Mouse (Mus musculus) Muller cell, postnatal 12 days (primary cell): Measurements from ENCODE around the gene Dnah11.
A peak's percentile ranks its signal among the peaks of the same experiment; 100 is the strongest.
"Not testable (repeated sequence)": the region's sequence is repeated elsewhere in the genome, so short reads cannot be mapped to it uniquely, and the experiment has no call there.

Experiments
- DNase-seq: peaks from one replicate; pipeline ENCODE4 v3.0.0-alpha.2; 2015; ENCODE audit errors: inconsistent ontology term

The Dnah11 gene

DNA sequence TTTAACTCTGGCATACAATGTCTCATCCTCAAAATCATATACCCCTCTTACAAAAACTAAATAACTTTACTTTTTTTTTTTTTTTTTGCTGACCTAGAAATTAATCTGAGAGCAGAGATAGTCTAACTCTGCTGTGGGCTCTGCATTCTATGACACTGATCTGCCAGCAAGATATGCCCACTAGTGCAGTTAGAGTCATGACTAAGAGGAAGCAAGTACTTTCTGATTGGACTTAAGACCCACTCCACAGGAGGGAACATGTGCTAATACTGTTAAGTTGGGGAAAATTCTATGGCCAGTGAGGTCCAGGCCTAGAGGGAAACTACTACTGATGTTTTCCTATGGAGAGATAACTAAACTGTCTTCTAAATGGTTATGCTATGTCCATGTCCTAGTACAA lies 225.1 kb downstream of the Dnah11 start:
- no peak for DNase-seq

DNA sequence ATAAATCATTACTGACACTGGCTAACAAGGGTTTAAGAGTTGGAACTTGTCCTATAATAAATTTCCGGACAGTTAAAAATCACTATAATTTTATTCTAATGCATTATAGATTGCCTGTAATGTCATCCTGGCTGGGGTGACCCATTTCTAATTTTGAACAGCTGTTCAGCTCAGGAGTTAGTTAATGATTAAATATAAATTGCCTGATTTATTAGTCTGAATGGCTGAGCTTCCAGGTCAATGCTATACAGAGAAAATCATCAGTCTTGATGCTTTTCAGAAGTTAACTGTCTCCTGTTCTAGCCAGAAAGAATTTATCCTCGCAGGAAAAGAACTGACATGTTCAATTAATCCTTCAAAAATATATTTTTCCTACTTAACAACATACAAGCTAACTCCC lies 236.1 kb downstream of the Dnah11 start:
- no peak for DNase-seq

DNA sequence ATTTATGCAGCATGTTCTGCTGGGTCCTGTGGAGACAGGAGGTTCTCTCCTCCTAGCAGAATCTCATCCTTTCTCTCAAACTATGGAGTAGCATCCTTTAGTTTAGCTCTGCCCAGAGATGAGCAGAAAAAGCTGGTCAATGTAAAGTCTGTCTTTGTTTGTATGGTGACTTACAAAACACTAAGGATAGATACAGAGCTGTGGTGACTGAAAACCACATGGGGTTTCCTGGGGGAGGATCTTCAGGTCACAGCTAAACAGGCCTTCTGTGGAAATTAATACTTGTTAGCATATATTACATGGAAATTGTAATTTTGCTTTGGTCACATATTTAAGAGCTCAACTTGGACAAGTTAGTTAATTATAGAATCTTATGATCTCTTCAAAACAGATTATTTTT lies 239.6 kb downstream of the Dnah11 start:
- DNase-seq: no peak

DNA sequence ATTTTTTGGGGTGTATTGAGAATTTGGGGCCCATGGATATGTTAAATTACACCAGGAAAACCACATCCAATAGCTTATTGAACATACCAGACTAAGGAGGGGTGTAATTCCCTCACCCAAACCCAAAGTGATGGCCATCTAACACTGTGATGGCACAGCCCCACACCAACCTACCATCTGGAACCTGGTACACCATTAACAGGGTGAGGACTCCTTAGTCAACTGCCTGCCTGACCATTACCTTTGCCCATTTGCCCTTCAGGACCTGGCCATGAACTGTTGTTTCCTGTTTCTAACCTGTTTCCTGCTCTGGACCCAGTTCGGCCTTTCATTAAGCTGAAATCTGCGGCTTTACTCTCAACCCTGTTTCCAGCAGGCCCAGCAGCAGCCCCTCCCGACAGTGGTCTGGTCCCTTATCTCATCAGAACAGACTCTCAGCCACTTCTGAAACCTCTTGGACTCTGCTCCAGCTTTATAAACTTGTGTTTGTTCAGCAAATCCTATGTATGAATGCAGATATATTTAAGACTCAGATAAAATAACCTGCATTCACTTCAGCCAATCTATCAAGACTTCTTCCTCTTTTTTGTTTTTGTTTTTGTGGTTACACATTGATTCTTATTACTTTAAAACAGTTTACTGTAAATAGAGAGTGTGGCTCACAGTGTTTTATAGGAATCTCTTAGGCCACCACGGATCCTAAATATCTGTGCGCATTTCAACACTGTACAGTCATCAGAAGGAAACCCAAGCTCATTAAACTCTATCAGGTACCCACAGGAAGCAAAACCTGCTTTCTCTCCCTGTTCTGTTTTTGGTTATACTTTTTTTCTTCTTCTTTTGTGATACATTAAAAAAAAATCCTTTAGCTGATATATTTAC lies 251.8 kb downstream of the Dnah11 start:
- DNase-seq: no peak

DNA sequence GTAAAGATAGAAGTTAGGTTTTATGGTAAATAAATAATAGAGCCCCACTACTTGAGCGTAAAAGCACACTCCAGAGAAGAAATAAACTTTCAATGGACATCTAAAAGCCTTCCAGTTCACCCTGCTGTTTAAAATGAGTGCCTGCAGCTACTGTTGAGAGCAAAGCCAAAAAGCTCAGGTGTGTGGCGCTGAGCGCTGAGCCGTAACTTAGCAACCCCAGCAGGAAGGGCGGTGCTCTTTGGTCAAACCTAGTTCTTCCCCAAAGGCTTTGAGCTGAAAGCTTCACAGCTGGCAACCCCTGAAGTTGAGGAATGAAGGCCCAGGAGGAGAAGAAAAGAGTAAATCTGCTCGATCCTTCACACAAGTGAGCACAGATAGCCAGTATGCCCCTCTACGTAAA lies 256.9 kb downstream of the Dnah11 start:
- no peak for DNase-seq

DNA sequence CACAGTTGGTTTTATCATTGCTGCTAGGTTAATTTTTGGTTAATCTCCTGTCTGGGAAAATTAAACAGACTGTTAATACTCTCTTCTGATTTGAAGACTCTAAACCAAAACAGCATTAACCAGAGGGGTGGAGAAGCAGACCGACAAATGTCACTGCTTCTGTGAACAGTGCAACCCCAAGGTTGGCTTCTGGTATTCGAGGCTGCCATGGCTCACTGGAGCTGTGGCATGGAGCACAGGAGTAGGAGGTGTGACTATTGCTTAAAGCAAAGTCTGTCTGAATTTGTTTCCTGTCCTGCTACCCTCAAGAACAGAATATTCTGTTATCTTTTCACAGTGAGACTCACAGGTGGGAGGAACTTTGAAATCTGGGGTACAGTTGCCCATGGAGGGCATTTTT lies 260.6 kb downstream of the Dnah11 start:
- DNase-seq: no peak

DNA sequence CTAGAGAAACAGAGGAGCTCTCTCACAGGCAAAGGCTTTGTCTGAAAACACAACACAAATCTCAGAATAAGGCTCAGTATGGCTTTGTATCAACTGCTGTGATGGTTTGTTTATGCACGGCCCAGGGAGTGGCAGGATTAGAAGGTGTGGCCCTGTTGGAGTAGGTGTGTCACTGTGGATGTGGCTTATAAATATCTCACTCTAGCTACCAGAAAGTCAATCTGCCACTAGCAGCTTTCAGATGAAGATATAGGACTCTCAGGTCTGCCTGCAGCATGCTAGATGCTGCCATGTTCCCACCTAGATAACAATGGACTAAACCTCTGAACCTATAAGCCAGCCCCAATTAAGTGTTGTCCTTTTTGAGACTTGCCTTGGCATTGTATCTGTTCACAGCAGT lies 266.8 kb downstream of the Dnah11 start:
- DNase-seq: no peak

DNA sequence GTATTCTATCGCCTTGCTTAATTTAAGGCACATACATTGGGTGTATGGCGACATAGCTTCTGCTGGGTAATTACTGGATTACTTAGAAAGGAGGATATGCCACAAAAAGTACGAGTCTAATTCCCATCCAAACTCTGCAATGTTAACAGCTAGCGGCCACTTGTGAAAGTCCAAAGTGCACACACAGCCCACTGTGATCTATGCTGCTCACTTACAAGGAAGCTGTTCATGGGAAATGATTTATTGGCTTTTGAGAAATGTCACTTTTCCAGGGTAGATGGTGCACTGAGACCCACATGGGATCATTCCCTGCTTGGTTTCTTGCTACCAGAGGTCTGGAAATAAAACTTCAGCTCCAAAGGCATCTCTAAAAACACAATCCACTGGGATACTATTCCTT lies 269.1 kb downstream of the Dnah11 start:
- DNase-seq: no peak

DNA sequence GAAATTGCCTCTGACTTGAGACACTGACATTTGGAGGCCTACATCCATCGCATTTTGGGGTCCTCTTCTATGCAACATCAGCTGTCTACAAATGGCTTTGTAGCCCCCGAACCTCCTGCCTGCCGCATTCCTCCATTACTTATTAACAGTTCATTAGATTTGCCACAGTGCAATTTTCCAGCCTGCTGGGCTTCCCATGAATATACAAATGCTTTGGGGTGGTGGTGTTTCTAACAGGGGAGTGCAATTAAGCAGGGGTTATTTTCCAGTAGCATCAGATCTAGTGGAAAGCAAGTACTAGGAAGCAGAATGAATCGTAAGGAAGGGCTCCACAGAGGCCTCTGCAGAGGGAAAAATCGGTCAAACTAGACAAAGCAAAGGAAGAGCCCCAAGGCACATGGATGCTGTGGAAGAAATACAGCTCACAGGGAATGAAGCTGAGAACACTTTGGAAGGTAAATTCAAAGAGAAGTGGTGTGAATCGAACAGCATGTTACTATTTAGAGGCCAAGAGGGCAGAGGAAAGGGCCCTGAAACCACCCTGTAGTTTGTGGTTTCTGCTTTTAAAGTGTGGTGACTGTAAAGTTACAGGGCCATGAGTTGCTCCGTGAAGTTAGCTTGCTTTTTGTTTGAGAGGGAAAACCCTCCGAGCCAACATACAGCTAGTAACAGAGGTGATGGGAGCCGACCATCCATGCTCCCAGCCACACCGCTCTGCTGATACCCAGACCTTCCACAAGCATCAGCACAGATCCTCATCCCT lies 282.8 kb downstream of the Dnah11 start:
- peak; percentile 55 for DNase-seq

DNA sequence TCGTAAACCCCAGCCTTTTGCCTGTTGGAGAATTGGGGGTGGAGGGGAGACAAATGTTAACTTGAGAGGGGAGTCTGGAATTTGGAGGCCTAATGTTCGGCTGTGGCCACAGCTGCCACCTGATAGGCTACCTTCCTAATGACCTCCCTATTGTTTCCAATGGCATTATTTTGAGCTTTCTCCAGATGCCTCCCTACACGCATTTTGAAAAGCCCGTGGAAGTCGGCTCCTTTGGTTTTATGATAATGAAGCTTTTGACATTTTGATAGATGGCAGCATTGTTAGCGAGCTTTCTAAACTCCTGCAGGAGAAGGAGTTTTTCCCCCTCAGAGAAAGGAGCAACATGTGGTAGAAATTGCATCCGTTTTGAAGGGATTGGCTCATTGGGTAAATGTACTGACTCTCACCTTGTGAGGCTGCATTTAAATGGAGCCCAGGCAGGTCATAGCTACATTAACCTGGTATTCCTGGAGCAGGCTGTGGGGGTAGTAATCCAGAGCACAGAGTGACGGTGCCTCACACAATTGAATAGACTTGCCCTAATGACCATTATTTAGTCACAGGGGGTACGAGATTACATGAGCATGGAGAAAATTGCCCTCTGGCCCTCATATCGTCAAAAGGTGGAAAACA lies 284.1 kb downstream of the Dnah11 start:
- no peak for DNase-seq

DNA sequence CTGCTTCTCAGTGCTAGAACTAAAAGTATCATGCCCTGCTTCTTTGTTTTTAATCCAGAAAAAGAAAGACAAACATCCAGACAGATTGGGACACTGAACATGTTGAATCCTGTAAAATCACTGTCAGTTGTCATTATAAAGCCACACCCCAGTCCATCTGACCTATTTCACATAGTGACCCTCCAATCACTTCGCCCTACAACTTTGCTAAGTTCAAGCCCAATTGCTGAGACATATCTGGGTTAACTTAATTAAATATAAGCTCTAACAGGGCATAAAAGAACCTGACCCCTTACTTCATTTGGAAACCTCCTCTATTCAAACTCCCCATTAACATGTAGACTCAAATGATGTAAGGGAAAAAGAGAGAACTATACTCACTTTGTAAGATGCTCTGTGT lies 287.4 kb downstream of the Dnah11 start:
- DNase-seq: no peak

DNA sequence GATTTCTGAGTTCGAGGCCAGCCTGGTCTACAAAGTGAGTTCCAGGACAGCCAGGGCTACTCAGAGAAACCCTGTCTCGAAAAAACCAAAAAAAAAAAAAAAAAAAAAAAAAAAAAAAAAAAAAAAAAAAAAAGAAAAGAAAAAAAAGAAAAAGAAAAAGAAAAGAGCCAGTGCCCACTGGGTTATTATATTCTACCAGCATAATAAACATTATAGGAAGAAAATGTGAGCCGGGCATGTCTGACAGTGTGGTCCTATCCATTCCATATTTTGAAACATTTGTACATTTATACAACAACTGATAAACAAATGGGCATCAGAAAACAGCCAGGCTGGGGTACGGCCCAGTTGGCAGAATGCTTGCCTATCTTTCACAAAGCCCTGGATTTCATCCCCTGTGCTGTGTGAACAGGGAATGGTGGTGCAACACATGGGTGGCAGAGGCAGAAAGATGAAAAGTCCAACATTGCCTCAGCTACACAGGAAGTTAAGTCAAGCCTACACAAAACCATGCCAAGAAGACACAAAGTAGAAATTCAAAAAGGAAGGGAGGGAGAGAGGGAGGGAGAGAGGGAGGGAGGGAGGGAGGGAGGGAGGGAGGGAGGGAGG lies 293.5 kb downstream of the Dnah11 start:
- DNase-seq: not testable (repeated sequence)

DNA sequence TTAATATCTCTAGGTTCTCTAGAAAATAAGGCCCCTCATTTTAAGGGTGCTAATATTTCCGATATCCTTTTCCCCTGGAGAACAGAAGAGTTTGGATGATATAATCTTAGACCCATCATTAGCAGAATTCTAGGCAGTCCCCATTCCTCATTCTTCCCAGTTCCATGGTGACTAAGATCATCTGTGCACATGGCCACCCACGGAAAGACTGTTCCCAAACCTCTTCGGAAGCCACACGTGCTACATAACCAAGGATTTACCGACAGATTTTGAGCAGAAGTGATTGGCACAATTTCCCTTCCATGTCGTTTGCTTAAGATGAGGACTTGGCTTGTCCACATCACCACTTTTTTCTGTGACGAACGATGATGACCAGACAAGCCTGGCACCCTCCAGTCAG lies 295.2 kb downstream of the Dnah11 start:
- DNase-seq: no peak

DNA sequence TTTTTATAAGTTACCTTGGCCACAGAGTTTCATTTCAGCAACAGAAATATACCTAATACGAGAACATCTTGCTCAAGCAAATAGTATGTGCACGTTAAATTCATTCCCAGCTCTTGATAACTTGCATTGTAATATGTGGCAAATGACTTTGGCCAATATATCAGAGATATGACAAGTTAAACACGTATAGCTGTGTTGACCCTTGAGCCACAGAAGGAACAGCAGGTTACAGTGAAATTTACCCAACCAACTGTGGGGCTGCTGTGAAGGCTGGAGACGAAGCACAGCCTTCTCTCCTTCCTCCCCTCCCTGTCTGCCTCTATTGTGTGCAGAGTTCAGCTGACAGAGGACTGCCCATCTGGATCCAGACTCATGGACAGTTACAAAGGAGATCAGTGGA lies 297.5 kb downstream of the Dnah11 start:
- DNase-seq: not testable (repeated sequence)

DNA sequence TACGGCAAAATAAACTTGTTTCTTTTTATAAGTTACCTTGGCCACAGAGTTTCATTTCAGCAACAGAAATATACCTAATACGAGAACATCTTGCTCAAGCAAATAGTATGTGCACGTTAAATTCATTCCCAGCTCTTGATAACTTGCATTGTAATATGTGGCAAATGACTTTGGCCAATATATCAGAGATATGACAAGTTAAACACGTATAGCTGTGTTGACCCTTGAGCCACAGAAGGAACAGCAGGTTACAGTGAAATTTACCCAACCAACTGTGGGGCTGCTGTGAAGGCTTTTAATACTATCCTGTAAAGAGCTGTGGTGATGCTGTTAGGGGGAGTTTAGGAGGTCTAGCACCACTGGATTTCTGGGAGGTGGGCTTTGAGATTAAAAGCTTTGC lies 298.0 kb downstream of the Dnah11 start:
- DNase-seq: not testable (repeated sequence)

DNA sequence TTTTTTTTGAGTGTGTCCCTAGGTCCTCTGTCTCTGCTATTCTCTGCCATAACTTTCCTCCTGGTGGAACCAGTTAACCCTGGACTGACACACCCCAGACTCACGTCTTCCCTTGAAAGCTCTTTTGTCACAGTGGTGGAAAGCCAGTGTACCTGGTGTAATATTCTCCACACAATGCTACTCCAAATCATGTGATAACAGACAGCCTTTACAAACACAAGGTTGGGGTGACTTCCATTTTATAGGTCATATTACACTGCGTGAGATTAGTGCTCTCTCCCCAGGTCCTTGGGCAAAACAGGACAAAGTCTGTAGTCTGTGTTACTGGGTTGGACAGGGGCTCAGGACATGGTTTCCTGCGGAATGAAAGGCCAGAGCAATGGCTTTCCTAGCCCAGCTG lies 311.4 kb downstream of the Dnah11 start:
- DNase-seq: no peak

DNA sequence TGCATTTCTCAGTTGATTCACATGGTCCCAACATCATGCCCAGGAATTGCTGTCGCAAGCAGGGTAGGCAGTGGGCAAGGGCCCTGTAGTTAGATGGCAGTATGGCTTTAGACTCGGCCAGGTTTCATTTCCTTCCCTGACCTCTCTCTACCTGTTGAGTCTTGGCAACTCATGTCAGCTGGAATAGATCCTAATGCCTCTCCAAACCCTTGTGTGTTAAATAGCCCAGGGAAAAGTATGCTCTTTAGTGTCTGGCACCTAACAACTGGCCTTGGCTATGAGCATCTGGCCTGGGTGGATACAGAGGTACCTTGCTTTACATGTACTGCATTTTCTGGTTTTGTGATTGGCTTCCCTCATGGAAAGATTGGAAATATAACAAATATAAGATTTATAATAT lies 314.2 kb downstream of the Dnah11 start:
- DNase-seq: no peak

DNA sequence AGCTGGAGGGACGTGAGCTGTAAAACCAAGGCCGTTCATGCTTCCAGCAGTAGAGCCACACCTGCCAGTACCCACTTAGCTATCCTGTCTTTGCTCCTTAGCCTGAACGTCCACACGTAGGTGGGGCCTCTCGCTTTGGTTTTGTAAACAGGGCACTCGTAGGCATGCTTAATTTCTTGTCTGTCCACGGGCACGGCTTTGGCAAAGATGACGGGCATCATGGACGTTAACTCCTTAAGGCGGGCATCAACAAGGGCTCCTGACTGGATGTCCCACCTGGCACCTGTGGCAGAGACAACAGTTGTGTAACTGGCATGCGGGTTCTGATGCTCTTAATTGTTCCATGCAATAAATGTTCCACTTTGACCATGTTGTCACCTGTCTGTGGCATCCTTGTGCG lies 320.5 kb downstream of the Dnah11 start:
- DNase-seq: no peak

DNA sequence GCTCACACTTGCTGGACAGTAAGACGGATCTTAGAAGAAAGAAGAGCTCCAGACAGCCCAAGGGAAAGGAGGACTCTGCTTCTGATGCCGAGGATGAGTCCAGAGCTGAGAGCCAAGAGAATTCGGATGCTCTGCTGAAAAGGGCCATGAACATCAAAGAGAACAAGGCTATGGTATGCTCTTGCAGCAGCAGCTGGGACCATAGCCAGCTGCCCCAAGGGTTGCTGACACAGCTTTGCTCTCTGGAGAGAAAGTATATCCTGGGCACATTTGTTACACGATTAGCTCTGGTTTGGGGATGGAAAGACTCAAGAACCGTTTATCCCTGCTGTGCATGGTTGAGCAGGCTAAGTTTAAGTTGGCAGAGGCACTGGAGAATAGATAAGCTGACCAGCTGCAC lies 326.6 kb downstream of the Dnah11 start:
- DNase-seq: peak; percentile 46

DNA sequence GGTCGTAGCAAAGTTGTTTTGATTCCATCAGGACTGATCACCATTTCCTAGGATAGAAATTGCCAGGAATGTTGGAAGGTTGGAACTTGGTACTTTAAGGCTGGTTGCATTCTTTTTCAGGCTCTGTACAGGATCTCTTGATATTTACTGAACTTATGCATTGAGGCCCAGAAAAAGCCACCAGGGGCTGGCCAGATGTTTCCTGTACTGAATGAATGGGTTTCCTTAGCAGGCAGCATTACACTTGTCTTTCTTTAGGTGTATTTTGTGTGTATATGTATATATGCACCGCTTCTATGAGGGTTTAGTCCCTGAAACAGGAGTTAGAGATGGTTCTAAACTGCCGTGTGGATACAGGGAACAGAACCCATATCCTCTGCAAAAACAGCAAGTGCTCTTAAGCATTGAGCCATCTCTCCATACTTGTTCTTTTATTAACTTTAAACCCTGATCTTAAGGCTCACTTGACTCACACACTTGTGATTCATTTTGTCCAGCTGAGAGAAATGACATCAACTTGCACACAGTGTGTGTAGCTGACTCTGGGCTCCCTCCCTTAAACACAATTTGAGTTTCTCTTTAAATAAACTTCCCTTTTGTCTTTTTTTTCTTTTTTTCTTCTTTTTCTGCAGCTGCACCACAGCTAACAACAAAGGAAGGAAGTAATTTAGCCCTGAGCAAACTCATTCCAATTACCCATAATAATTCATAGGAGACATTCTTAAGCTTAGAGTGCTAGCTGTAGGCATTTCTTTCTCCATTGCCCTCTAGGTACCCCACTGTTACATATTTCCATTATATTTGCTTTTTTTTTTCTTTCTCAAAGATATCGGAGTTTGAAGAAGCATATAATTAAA lies 330.9 kb downstream of the Dnah11 start:
- no peak for DNase-seq

DNA sequence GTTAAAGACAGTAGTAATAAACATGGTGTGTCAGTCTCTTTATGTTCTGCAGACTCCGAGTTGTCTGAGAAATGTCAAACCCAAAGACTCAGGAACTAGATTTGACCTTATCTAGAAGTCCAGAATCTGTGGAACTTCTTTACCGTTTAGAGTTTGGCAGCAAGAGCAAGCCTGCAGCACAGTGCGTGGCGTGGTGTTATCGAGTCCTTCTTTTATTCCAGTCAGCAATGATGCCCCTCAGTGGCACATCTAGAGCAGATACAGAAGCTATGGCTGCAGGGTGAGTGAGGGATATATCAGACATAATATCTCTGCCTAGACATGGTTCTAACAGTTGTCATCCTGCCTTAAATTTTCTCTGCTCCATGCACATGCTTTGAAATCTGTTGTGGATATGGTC lies 336.2 kb downstream of the Dnah11 start:
- no peak for DNase-seq
